In the genomic region with DNA sequence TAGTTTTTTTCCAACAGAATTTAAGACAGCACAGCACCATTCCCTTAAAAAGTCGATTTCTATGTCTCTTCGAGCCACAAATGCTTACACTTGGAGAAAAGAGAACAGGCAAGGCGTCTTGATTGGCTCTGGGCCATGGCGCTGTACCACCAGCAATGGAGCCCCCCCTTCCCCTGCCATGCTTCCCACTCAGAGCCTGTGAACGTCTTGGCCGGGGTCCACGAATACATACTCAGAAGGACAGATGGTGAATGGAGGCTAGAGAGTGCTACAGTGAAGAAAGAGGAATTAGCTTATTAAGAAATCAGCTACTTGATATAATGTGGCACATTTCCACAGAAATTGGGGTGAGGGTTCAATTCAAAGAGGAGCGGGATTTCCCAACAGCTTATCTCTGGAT, we compare ENCODE assay signal across 9 mouse cellular contexts. TPM values are rescaled to one million over a fixed set of nuclear protein-coding genes. Genes with fewer than 3 reads are reported as not detected.
DNase-seq lines count a peak whose midpoint lies in the region; ATAC-seq and TF ChIP-seq lines count a peak whose summit lies in the region.
"Had no signal": no experiment of that assay in that cellular context is flagged by ENCODE, and none has a peak within 500 bp of the region (broad histone marks: within the 10 kb centered on the region; RNA-seq: fewer than 3 reads in every experiment).

No protein-coding gene starts in this region.

- peaks cover 49% of the 10 kb centered on the region for H3K4me1 ChIP-seq in forebrain, embryonic 13.5 days
- peaks cover 18% of the 10 kb centered on the region for H3K4me1 ChIP-seq in forebrain, embryonic 10.5 days
- peaks cover 25% of the 10 kb centered on the region for H3K4me1 ChIP-seq in cerebellum, adult 2 months (ENCODE audit: control insufficient read depth, insufficient read depth, low read length)
- peaks cover 2% of the 10 kb centered on the region for H3K4me1 ChIP-seq in intestine, embryonic 16.5 days (ENCODE audit: control insufficient read depth, insufficient read depth, low read length)
- H3K4me1 ChIP-seq in kidney, adult 2 months (ENCODE audit: control insufficient read depth, insufficient read depth, low read length): no peaks in the 10 kb centered on the region
- H3K4me1 ChIP-seq: liver, embryonic 13.5 days had no signal

- H3K9me3 ChIP-seq in forebrain, embryonic 13.5 days (replicated peaks): no peaks in the 10 kb centered on the region
- no peaks in the 10 kb centered on the region for H3K9me3 ChIP-seq in forebrain, embryonic 10.5 days
- H3K9me3 ChIP-seq in intestine, embryonic 16.5 days (ENCODE audit: control insufficient read depth, low read length): no peaks in the 10 kb centered on the region
- H3K9me3 ChIP-seq: liver, embryonic 13.5 days had no signal

- DNase-seq in forebrain, embryonic 10.5 days (ENCODE audit: extremely low spot score, low spot score): no peak
- DNase-seq in cerebellum, adult 2 months: peak; percentile 70 to 80
- peak; percentile 74 for DNase-seq in lung, postnatal 10 days
- DNase-seq in kidney, adult 2 months: no peak
- DNase-seq in thymus, postnatal 4 days: no peak
- DNase-seq in B cell, adult 2 months: no peak
- DNase-seq: liver, embryonic 13.5 days had no signal

- peak overlapping the region; percentile 87 for H3K27ac ChIP-seq in forebrain, embryonic 13.5 days
- H3K27ac ChIP-seq in forebrain, embryonic 10.5 days: no peak overlapping the region
- no peak overlapping the region for H3K27ac ChIP-seq in cerebellum, adult 2 months (ENCODE audit: insufficient read depth, low read length)
- 0 out of 2 replicates have a peak overlapping the region, but pooled peaks have one; percentile 13 for H3K27ac ChIP-seq in intestine, embryonic 16.5 days (ENCODE audit: low read length)
- H3K27ac ChIP-seq in kidney, adult 2 months (ENCODE audit: insufficient read depth, low read depth, low read length): no peak overlapping the region
- H3K27ac ChIP-seq: liver, embryonic 13.5 days had no signal

- H3K4me3 ChIP-seq in forebrain, embryonic 13.5 days: no peak overlapping the region
- no peak overlapping the region for H3K4me3 ChIP-seq in forebrain, embryonic 10.5 days
- peak overlapping the region; percentile 1 for H3K4me3 ChIP-seq in cerebellum, adult 2 months (replicated peaks; ENCODE audit: insufficient read depth, low read depth, low read length)
- no peak overlapping the region for H3K4me3 ChIP-seq in intestine, embryonic 16.5 days (ENCODE audit: low read length)
- no peak overlapping the region for H3K4me3 ChIP-seq in kidney, adult 2 months (ENCODE audit: insufficient read depth, low read depth, low read length)
- H3K4me3 ChIP-seq: liver, embryonic 13.5 days had no signal

- no peaks in the 10 kb centered on the region for H3K27me3 ChIP-seq in forebrain, embryonic 13.5 days
- no peaks in the 10 kb centered on the region for H3K27me3 ChIP-seq in forebrain, embryonic 10.5 days (ENCODE audit: poor library complexity, severe bottlenecking)
- no peaks in the 10 kb centered on the region for H3K27me3 ChIP-seq in cerebellum, adult 2 months (ENCODE audit: control insufficient read depth, insufficient read depth, low read length)
- no peaks in the 10 kb centered on the region for H3K27me3 ChIP-seq in intestine, embryonic 16.5 days (replicated peaks; ENCODE audit: control insufficient read depth, insufficient read depth, low read length)
- H3K27me3 ChIP-seq in kidney, adult 2 months (replicated peaks; ENCODE audit: control insufficient read depth, insufficient read depth, low read length): no peaks in the 10 kb centered on the region
- H3K27me3 ChIP-seq: liver, embryonic 13.5 days had no signal

- no peak for TF ChIP-seq POLR2A in cerebellum, adult 2 months (IDR thresholded peaks at IDR 0.05; ENCODE audit: borderline replicate concordance, insufficient read depth, low read length)
- no peak for TF ChIP-seq POLR2A in kidney, adult 2 months (IDR thresholded peaks at IDR 0.05; ENCODE audit: low read depth, low read length)

- no peak overlapping the region for H3K9ac ChIP-seq in forebrain, embryonic 13.5 days
- no peak overlapping the region for H3K9ac ChIP-seq in intestine, embryonic 16.5 days (ENCODE audit: low read depth, low read length)
- H3K9ac ChIP-seq: liver, embryonic 13.5 days had no signal

- WGBS in forebrain, embryonic 13.5 days: 28% methylated on average over 8 of the region's 8 CpGs
- whole genome bisulfite sequencing in forebrain, embryonic 10.5 days: 94% methylated on average over 8 of the region's 8 CpGs
- 10% methylated on average over 8 of the region's 8 CpGs for WGBS in cerebellum, adult 2 months
- 66% methylated on average over 8 of the region's 8 CpGs for WGBS in intestine, embryonic 16.5 days
- WGBS in kidney, adult 2 months: 77% methylated on average over 8 of the region's 8 CpGs

- H3K4me2 ChIP-seq in forebrain, embryonic 13.5 days: peak overlapping the region; percentile 27
- H3K4me2 ChIP-seq in intestine, embryonic 16.5 days (ENCODE audit: low read depth, low read length): no peak overlapping the region; the same call in 1 of the 2 replicates
- H3K4me2 ChIP-seq: liver, embryonic 13.5 days had no signal

- peak; percentile 89 for ATAC-seq in forebrain, embryonic 13.5 days
- no peak for ATAC-seq in intestine, embryonic 16.5 days

- no peaks in the 10 kb centered on the region for H3K36me3 ChIP-seq in forebrain, embryonic 13.5 days (ENCODE audit: poor library complexity, severe bottlenecking)
- H3K36me3 ChIP-seq in forebrain, embryonic 10.5 days (replicated peaks): no peaks in the 10 kb centered on the region
- no peaks in the 10 kb centered on the region for H3K36me3 ChIP-seq in intestine, embryonic 16.5 days (ENCODE audit: control insufficient read depth, insufficient read depth, low read length)
- no peaks in the 10 kb centered on the region for H3K36me3 ChIP-seq in kidney, adult 2 months (ENCODE audit: control insufficient read depth, insufficient read depth, low read length)
- H3K36me3 ChIP-seq: liver, embryonic 13.5 days had no signal

- TF ChIP-seq CTCF in cerebellum, adult 2 months (IDR thresholded peaks at IDR 0.05; ENCODE audit: borderline replicate concordance, insufficient read depth, low read depth, low read length): no peak
- no peak for TF ChIP-seq CTCF in kidney, adult 2 months (conservative IDR thresholded peaks at IDR 0.05; ENCODE audit: insufficient read depth, insufficient read length, low read depth, low read length)

RNA-seq across cellular contexts. Expression of a gene that starts 41.6 kb away (rescaled TPM):
- polyA plus RNA-seq in forebrain, embryonic 13.5 days (2015; fragmentation: Nextera tagmentation; extraction: Ambion mirVana): 24.4 and 31.0 TPM in 2 replicates
- polyA plus RNA-seq in forebrain, embryonic 10.5 days (2016; fragmentation: Nextera tagmentation; extraction: Ambion mirVana): 7.7 and 9.6 TPM in 2 replicates
- 28.3 and 33.2 TPM in 2 replicates for polyA plus RNA-seq in cerebellum, adult 2 months (2012; rRNA removed)
- 0.56 and 0.64 TPM in 2 replicates for polyA plus RNA-seq in intestine, embryonic 16.5 days (2015; fragmentation: Nextera tagmentation; extraction: Ambion mirVana)
- polyA plus RNA-seq in kidney, adult 2 months (2012; rRNA removed): 0.08 and 0.11 TPM in 2 replicates

Comparison
In these comparisons a context has a peak if more than half of its experiments do, and no peak if none do; other contexts are left out.
1. H3K27ac ChIP-seq: peak in forebrain, embryonic 13.5 days (single experiment) and intestine, embryonic 16.5 days (single experiment); none in forebrain, embryonic 10.5 days (single experiment), cerebellum, adult 2 months (single experiment) and kidney, adult 2 months (single experiment).
2. DNase-seq: peak in cerebellum, adult 2 months (2 of 2) and lung, postnatal 10 days (single experiment); none in forebrain, embryonic 10.5 days (single experiment), kidney, adult 2 months (single experiment), thymus, postnatal 4 days (single experiment) and B cell, adult 2 months (0 of 2).